Mouse (Mus musculus) testis, adult 10 weeks (tissue): ENCODE results near the gene Tmem132e. TPM values are rescaled to one million over a fixed set of nuclear protein-coding genes. Genes with fewer than 3 reads are reported as not detected.

Experiments
- polyA plus RNA-seq: library from polyadenylated mRNA; stranded (reverse); fragments of 350-450 nt; fragmentation: Illumina TruSeq; extraction: RNeasy Lipid Tissue Mini Kit (QIAGEN cat#74804); gene quantifications from one replicate; pipeline ENCODE4 v1.2.3, GENCODE M21; 2014; ENCODE audit warnings: low read depth, low replicate concordance

Gene Tmem132e
- not detected for polyA plus RNA-seq

GRCm38 (mm10) chr11:82388371-82389313 is at the start of gene Tmem132e:
Tmem132e (plus strand) TSS chr11:82388900.

Other genes starting within 250 kb of the Tmem132e start
- not detected for gene Ccl1, start 83.2 kb upstream of the Tmem132e start, polyA plus RNA-seq